Mouse (Mus musculus): ENCODE results near the gene Ephb1.

Ephb1 gene

GRCm38 (mm10) chr9:102138671-102139070 lies 215.8 kb downstream of the Ephb1 start:
- DNase-seq = no peak

- DNase-seq = no peak
Measured at GRCm38 (mm10) chr9:102138187-102138586, 216.3 kb downstream of the Ephb1 start.

DNA sequence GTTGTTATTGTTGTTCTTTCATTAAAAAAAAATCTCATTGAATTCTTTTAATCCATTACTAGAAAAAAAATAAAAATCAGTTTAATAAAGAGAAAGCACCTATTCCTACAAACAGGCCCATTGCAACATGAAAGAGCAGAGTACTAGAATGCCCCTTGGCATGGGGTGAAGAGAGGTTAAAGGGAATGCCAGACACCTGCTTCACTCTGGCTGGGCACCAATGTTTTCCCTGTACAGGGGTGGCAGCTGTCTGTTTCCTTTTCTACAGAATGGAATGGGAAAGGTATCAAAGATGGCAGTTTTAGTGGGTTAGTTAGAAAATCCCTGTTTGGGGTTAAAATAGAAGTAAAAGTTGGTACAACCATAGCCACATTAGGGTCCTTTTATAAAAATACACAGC lies 224.0 kb downstream of the Ephb1 start:
- DNase-seq = no peak

- no peak for DNase-seq
Measured at GRCm38 (mm10) chr9:102126510-102126909, 228.0 kb downstream of the Ephb1 start.

DNA sequence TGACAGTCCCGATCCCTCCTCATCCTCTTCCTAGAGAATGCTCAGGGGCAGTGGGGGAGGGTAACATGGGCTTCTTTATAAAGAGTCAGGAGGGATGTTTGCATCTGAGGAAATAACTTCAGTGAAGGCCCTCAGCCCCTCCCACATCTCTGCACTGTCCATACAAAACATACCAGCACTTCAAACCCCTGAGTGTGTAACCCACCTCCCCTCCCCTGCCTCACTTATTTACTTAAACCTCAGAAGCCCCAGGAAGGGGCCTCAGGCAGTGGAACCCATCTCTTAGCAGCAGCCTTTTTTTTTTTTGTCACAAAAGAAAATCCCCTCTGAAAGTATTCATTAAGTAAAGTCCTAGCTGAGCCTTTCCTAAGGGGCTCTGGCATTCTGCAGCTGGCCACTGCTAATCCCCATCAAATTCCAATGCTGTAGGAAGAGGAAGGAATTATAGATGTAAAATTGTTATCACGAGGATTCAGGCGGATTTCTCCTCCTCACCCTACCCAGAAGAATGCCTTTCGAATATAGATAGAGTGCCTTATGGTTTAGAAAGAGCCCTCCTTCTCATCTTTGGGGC lies 231.5 kb downstream of the Ephb1 start:
- no peak for DNase-seq

GRCm38 (mm10) chr9:102119422-102119821 lies 235.1 kb downstream of the Ephb1 start:
- no peak for DNase-seq

GRCm38 (mm10) chr9:102115326-102115725 lies 239.2 kb downstream of the Ephb1 start:
- DNase-seq = no peak

DNA sequence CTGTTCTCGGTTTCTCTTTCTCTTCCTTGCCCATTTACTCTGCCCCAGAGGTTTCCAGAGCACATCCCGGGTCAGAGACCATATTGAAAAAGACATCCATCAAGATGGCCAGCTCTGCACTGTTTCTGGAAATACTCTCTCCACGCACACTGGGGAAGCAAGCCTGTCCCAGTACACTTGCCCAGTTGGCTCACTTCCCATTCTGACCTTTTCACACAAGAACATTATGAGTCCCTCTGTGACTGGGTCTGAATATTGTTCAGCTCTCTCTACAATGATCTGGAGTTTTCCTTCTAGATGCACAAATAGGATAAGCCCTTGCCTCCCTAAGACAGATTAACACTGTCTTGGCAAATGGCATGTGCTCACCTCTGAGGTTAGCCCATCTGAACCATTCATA lies 243.0 kb downstream of the Ephb1 start:
- no peak for DNase-seq

GRCm38 (mm10) chr9:102107978-102108377 lies 246.5 kb downstream of the Ephb1 start:
- DNase-seq = peak; percentile 16

DNA sequence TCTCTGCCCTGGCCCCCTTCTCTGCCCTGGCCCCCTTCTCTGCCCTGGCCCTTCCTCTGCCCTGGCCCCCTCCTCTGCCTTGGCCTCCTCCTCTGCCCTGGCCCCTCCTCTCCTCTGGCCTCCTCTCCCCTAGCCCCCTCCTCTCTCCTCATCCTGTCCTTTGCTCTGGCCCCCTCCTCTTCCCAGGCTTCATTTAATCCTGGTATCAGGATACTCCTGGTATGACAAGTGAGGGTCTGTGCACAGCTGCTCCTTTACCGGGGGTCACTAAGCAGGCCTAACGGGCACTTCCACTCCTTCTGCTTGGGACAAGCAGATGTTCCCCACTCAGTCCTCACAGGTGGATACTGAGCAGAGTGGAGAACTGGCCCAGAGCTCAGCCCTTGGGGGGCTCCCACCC lies 247.3 kb downstream of the Ephb1 start:
- no peak for DNase-seq

DNA sequence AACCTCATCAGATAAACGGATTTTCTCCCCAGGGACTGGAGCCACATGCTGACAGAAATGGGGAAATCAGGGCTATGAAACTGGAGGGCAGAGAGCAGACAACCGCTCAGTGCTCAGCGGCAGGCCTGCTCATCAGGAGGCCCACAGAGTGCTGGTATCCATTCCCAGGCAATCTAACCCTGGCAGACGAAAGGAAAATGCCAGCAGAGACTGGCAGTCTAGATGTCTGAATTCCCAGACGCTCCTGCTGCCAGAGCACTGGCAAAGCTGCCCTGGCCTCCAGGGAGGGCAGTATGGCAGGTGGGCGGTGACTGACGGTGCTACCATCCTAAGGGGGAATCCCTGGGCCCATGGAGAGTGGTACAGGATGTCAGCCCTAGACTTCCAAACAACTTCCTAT lies 257.7 kb downstream of the Ephb1 start:
- no peak for DNase-seq

DNA sequence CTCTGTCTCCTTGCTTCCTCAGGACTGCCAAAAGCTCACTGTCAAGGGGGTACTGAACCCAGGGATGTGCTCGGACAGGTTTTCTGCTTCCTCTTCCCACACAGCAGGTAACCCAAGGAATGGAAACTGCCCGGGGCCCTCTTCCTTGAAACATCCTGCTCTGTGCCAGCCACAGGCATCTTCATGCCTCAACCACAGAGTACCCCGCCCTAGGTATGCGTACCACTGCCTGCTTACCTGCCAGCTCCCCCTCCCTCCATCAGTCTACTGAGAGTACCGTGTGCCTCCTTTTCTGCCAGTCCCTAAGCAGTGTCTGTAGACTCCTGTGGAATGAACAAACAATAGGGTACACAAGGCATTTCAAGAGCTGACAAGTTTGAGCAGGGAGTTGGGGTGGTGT lies 265.9 kb downstream of the Ephb1 start:
- DNase-seq = no peak

GRCm38 (mm10) chr9:102086053-102086706 lies 268.3 kb downstream of the Ephb1 start:
- DNase-seq = no peak

- no peak for DNase-seq
Measured at GRCm38 (mm10) chr9:102085477-102085876, 269.0 kb downstream of the Ephb1 start.

DNA sequence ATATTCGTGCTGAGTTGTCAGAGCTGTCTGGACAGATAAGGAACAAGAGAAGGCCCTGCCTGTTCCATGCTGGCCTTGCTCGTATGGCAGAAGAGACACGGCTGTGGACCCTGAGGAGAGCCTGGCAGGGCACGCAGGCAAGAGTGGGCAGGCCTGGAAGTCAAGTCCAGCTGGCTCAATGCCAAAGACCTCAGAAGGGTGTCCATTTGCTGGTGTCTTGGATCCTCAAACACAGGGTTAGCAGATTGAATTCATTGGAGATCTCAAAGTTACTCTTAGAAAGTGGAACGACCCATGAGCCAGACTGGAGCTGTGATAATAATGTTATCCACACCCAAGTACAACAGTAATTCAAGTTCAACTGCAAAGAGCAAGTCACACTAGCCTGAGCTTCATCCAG lies 273.6 kb downstream of the Ephb1 start:
- DNase-seq = peak; percentile 7

DNA sequence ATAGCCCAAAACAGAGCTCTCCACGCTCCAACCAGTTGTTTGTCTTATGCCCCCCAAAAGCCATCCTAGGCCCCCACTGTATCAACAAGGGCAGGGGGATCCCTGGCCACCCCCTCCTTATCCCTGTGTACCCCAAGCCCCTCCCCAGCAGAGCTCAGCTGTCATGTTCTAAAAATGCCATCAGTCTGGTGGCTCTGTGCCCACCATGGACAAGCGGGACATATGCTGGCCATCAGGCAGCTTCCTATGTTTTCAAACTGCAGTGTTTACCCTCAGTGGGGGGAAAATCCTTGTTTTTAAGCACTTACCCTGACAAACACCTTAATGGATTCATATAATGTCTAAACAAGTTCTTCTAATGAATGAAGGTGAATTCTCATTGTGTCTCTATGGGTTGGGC lies 275.3 kb downstream of the Ephb1 start:
- DNase-seq = no peak

GRCm38 (mm10) chr9:102078238-102078637 lies 276.3 kb downstream of the Ephb1 start:
- no peak for DNase-seq

DNA sequence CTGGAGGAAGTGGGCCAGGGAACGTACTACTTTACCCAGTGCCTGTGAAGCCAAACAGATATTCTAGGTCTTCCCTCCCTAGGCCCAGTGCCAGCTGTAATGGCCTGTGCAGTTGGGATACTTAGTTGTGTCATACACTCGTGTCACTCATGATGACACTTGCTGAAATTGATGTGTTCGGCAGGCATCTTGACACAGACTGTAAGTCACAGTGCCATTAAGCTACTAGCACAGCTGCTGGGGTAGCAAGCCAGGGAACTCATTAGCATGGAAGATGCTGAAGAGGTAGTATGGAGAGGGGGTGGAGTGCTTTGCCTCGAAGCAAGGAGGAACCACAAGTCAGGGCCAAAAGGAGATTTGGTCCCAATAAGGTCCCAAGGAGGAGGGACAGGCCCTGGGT lies 279.0 kb downstream of the Ephb1 start:
- no peak for DNase-seq

DNA sequence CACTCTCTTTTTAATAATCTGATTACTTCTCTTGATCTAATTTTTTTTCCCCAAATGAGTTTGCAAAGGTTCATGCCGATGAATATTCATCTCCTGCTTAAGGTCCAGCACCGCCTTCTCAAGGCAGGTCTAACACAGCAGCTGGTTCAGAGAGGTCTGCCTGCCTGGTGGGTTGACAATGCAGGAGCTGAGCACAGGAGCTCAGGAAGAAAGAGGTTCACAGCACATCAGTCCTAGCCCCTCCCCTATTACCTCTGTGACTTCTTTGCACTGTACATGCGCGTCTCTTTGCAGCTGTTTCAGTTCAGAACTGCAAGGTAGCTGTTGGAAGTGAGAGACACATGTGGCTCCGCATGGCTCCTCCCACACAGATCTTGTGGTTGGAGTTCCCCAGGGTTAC lies 281.1 kb downstream of the Ephb1 start:
- DNase-seq = no peak

GRCm38 (mm10) chr9:102069151-102069882 lies 285.2 kb downstream of the Ephb1 start:
- no peak for DNase-seq

DNA sequence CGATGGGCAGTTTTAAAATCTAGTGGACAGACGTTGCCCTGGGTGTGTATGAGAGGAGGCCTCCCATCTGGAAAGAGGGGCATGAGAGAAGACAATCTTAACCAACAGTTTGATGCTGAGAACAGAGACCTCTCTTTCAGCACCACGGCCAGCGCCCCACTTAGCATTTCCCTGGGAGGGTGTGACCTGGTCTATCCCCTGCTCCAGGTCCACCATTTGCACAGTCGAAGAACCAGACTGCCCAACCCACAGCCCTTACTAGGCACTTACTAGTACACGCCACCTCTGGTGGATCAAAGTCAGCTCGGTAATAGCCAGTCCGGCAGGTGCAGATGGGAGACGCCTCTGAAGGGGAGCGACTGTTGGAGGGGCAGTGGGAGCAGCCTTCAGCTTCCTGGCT lies 287.9 kb downstream of the Ephb1 start:
- DNase-seq = peak; percentile 39

GRCm38 (mm10) chr9:102045886-102046285 lies 308.6 kb downstream of the Ephb1 start:
- no peak for DNase-seq

- DNase-seq = no peak
Measured at GRCm38 (mm10) chr9:102045111-102045861, 309.2 kb downstream of the Ephb1 start.
